Mouse (Mus musculus) lung, postnatal 14 days (tissue): ENCODE data around the gene Cep104.
A peak's percentile ranks its signal among the peaks of the same experiment; 100 is the strongest.

Experiments used
- DNase-seq: peaks from one replicate; pipeline ENCODE4 v3.0.0; 2021

The Cep104 gene

DNA sequence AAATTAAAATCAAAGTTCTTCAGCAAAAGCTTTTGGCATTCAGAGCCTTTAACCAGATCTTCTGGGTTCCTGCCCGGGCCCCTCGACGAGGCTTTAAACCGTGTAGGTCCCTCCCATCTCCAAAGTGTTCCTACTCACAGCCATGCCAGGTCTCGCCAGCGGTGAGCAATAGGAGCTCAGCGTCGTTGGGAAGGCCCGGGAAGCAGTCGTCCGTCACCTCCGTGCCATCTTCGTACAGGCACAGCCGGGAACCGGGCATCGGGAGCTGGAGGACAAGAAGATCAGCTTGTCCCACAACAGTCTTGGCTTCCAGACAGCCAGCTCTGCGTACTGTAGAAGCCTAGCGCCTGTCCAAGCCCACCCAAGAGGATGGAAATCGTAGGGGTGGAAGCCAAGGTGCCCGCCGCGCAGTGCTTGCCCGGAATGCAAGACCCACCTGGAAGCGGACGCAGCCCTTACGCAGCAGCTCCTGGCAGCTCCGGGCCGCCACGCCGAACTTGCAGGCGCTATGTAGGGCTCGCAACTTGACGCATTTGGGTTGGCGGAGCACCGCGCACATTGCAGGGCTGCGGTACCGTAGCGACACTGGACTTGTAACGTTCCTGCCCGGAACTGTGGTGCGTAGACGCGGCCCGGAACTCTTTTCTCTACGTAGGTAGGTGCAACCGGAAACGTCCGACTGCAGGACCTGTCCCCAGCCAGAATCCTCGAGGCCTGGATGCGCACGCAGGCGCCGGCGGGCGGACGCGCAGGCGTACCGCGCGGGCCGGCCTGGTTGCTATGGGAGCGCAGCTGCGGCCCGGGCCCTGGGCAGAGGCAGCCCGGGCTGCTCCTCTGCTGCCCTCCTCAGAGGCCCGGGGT is at the start of gene Cep104, which contains the start of gene Dffb:
Gene Cep104 (plus strand): TSS at position 764 of the 861 bp plus-strand sequence.
Gene Dffb (minus strand): TSS at position 696 of the 861 bp plus-strand sequence.
- peak; percentile 97 for DNase-seq

DNA sequence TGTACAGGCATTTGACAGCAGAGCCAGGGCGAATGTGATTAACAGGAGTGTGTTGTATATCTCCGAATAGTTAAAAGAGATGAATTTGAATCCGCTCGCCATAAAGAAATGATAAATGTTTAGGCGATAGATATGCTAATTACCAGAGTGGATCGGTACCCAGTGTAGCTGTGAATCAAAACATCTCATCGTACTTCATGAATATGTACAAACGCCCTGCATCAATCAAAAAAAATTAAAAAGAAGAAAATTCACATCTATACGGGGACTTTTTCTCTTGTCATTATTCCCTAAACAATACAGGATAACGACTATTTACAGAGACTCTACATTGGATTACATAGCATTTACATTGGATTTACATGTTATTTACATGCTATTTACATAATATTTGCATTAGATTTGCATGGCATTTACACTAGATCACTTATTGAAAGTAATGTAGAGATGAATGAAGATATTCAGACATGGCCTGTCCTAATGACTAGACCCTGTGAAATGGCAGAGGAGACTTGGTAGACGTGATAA is 46.2 kb upstream of the Cep104 start:
- DNase-seq, result no peak

DNA sequence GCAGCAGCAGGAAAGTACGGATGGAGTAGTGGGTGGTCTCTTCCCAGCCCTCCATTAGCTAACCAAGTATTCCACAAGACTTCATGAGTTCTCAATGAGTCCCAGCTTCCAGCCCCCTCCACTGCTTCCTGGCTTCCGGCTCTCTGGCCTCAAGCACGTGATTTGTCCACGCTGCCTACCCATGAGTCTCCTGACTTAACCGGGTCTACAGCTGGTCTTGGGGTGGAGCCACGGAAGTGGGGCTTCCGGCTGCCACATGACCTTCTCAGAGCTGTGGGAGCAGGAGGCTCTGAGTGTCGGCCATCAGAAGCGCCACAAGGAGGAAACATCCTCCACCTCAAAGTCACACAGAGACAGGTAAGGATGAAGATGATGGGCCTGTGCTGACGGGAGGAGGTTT is 45.6 kb upstream of the Cep104 start:
- no peak for DNase-seq

DNA sequence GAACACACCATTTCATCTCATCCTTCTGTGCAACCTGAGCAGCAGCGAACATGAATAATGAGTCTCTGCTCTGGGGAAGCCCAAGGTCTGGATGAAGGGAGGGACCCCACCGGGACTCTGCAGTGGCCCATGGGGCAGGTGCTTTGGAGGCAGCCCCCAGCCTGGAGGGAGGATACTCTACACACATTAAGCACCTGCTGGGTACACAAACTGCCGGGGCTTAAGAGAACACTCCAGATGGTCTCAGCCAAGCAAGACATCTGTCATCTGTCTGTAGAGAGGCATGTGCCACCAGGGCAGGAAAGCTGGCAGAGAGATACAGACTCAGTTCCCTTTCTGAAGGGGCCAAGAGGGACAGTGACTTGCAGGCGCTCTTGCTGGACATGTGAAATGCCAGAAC is 45.1 kb upstream of the Cep104 start:
- DNase-seq, result no peak

DNA sequence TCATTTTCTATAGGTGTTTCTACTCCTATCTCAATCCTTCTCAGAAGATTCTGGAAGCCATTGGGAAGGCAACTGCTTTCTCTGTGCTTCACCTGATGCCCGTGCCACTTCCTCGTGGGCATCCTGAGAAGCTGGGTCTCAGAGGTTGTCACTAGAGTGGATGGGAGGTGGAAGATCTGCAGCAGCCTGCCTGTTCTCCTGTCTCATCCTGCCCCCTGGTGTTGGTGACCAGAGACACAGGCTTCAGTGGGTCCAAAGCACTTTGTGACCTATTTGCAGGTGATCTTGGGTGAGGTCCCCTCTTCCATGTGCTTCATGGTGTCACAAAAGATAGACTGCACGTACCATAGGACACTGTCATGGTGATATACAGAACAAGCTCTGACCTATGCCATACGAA is 31.8 kb upstream of the Cep104 start:
- DNase-seq, result peak; percentile 20

DNA sequence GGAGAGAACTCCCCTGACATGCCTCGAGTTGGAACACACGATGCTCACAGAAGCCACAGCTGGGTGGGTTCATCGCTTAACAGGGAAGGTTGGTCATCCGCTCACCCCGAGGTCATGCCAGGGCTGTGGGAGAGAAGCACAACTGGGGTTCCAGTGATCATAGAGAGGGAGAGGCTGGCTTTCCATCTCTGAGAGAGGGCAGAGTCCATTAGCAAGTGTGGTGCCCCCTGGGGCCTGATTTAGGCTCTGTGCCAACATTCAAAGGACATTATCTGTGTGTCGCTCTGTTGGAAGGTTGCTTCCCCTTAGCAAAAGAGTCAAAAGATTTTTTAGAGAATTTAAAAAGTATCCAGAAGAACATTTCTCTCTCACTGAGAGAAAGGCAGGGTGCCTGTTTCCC is 30.7 kb upstream of the Cep104 start:
- DNase-seq, result no peak

DNA sequence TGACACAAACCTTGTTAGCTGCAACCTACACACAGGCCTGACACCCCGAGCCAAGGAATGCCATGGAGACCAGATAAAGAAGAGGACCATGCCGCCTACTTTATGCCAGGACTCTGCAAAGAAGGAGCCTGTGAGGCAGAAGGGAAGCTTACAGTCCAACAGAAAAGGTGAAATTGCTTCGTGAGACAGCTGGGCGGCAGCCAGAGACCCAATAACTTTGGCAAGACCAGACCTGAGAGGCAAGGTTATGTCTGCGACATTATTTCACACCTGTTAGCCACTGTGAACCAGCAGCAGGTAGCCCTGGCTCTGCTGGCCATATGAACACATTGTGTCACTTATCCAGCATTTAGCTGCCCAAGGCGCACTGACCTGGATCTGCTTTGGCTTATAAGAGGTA is 29.3 kb upstream of the Cep104 start:
- no peak for DNase-seq

DNA sequence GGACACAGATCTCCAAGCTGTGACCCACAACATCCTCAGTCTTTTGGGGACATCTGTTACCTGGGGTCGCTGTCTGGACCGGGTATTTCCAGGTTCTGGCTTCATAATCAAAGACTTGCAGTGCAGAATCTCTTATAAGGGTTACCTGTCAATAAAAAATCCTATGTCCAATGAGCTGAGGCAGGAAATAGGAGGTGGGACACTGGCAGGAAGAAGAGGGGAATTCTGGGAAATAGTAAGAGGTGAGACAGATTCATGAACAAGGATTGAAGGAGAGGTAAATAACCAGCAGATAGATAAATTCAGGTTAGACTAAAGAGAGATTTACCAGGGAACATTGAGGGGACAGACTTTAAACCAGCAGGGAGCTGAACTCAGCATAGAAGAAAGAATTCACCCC is 24.6 kb upstream of the Cep104 start:
- no peak for DNase-seq

DNA sequence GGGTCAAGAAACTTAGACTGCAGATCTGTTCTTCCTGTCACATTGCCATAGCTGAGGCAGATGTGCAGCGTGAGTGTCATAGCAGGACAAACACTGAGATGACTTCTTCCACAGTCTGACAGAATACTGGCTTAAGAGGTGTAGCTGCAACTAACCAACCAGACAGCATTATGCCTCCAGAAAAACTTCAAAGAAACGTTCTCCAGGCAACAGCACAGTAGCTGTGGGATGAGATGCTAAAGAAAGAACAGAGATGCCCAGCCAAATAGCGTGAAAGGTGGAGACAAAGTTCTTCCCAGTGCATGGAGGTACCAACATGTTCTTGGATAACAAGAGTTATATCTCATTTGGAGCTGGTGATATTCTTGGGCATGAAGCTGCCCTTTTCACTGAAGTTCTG is 23.8 kb upstream of the Cep104 start:
- DNase-seq, result no peak

DNA sequence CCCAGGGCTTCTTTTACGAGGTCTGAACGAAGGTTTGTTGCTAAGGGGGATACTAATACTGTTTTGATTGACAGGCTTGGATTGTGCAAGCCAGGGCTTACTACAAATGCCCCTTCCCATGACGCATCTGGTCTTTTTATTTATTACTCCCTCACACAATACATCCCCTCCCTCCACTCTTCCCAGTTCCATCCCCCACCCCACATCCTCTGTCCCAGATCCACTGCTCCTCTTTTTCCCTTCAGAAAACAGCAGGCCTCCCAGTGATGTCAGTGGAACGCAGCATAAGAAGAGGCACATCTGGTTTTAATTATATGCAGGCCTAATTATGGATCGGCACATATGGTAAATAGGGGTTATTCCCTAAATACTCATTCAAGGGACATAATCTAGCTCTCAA is 23.3 kb upstream of the Cep104 start:
- DNase-seq, result no peak

DNA sequence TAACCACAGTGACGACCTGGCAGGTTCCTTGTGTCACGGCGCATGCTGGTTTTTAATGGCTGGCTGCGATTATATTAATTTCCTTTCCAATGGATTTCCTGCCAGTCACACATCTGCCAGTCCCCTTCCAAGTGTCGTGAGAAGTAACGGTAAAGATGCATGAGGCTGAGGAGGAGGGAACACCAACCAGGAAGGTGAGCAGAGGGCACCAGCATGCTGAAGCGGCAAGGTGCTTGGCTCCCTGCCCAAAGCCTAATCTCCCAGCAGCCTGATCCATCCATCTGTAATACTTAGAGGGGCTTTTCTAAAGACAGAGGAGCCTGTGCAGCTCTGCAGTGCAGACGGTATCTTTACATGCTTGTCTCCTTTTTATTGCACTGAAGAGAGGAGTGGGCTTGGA is 19.3 kb upstream of the Cep104 start:
- DNase-seq, result no peak

DNA sequence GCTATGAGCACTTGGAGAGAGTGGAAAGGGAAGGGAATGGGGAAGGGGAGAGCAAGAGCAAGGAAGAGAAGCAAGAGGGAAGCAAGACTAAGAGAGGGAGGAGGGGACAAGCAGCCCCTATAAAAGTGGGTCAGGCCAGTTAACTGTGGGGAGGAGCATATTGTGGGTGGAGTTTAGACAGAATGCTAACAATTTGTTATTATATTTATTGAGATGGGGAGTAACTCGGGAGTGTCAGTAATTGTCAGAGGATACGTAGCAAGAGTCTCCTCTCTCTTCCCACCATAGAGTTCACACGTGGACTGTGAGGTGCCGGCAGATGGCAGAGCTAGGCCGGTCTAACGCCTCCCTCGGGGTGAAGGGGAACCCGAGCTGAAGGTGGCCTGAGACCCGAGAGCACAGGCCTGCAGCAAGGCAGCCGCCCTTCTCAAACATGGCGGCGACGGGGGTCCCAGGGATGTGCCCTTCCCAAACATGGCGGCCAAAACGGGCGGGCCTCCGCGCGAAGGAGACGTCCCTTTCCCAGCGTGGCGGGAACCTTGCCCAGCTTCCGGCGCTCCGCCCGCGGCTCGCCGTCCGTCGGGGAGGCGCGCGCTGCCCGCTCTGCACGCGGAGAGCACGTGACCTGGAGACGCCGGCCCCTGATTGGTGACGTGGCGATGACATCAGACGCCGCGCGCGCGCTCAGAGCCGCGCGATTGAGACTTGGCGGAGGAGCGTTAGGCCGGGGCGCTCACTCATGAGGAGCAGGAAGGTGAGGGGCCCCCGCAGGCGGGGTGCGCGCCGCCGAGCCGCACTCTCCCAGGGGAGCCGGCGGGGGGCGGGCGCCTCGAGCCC is 18.2 kb upstream of the Cep104 start, which contains the start of gene A430005L14Rik:
Gene A430005L14Rik (plus strand): TSS at position 669 of the 837 bp plus-strand sequence.
- DNase-seq, result peak; percentile 97

DNA sequence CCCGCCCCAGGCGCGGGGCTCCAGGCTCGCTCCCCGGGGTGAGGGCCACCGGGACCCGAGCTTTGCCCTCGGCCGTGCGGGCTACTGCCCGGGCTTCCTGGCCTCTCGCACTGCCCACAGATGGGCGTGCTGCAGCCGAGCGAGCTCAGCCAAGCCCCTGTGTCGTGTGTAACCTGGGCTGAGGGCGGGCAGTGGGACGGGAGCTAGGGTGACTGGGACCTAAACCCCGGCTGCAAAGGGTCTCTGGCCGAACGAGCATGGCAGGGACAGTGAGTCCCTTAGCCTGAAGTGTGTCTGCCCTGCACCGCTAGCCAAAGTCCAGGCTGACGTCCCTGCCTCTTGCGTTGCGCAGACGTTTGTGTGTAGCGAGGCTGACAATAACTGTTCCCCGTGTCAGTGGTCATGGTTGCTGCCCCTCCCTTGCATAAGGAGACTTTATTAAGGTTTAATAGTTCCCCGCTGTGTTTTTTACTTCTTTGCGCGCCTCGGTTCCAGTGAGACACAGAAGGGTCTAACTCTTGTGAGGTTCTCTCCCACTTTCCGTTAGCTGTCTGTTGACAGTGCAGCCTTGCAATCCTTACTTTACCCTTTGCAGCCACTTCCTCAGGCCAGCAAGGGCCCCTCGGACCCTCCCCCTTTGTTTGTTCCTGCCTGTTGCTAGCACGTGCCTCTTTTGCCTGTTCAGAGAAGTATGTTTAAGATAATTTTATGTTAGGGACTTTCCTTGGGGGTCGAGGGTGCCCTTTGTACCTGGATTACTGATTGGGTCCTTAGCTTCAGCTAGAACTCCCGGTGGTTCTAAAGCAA is 17.3 kb upstream of the Cep104 start:
- peak; percentile 2 for DNase-seq

DNA sequence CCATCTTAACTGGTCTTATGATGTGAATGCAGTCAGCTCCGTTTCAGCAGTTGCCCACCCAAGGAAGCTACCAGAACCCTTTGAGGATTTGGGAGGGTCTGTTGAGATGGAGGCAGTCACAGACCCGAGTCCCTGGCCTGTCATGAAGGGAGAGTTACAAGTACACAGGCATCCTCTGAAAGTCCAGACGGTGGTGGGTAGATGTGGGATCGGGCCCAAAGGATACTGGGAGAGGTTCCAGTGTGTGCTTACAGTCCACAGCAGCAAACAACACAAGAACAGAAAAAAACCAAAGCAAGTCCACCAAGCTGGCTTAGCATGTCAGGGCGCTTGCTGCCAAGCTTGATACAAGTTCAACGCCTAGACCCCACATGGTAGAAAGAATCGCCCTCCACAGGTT is 12.4 kb upstream of the Cep104 start:
- no peak for DNase-seq

DNA sequence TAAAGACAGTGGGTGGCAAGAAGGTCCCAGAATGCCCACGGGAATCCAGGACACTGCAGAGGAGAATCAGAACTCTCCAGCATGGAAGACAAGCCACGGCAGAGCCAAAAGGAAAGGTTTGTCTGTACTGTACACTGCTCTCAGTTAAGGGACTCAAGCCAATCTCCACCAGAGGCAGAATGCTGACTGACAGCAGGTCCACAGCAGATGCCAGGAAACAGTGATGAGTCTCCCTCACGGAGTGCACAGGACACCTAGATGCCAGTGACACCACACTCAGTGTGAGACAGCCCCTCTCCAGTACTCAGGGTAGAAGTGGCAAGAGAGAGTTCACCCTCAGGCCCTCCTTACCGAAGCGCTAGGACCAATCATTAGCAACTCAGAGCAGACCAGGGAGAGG is 8.3 kb upstream of the Cep104 start:
- no peak for DNase-seq

DNA sequence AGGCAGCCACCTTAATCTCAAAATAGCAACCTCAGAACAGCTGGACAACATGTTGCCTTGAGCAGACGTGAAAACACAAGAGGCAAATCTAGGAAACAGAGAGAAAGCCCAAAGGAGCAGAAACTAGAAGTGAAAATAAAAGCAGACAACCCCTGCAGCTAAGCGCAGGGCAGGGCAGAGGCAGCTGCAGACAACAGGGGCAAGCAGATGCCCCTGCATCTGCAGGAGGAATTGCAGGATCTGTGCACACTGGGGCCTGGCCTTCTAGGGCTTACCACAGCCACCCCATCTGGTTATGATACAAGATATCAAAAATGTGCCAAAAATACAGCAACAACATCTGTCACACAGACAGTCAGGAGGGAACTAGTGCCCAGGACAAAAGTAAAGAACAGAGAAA is 7.4 kb upstream of the Cep104 start:
- no peak for DNase-seq

DNA sequence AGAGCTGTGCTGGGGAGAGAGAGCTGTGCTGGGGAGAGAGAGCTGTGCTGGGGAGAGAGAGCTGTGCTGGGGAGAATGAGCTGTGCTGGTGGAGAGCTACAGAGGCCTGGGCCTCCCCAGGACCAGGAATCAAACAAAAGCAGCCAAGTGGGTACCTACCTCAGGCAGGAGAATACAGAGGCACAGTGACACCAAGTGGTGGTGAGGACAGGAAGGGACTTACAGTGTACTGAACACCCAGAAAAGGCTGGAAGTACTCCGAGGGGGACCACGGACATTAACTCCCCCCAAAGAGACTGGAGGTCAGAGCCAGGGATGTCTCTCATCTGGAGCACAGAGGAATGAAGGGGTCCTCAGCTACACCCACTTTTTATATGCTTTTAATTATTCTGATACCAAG is 6.9 kb upstream of the Cep104 start:
- no peak for DNase-seq

DNA sequence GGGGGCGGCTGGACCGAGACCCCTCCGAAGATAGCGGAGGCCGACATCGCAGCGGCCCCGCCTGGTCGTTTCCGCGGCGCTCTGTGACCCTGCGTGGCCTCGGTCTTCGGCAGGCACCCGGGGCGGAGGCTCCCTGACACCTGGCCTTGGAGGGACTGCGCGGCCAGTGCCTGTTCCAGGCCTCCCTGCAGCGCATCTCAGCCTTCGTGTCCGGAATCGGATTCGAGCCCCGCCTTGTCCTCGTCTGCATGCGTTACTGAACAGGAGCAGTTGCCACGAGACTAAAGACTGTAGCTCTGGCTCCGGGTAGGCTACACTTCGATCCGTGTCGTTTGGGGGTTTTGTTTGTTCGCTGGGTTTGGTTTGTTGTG is 283 bp downstream of the Cep104 start:
- no peak for DNase-seq

DNA sequence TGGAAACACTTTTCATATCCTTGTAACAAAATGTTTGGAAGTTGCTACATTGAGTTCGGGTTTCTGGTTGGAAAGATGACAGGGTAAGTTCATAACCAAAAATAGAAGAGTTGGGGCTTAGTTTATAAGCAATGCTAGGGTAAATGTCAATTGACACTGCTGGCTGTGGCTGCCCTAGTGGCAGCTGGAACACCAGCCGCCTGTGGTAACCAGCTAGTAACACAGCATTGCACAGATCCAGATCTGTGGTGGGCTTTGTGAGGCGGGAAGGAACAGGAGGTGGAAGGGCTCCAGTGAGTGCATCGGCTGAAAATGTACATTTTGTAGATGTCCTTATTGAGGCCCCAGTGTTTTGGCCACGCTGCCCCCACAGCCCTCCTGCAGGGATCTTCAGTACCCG is 774 bp downstream of the Cep104 start:
- no peak for DNase-seq

DNA sequence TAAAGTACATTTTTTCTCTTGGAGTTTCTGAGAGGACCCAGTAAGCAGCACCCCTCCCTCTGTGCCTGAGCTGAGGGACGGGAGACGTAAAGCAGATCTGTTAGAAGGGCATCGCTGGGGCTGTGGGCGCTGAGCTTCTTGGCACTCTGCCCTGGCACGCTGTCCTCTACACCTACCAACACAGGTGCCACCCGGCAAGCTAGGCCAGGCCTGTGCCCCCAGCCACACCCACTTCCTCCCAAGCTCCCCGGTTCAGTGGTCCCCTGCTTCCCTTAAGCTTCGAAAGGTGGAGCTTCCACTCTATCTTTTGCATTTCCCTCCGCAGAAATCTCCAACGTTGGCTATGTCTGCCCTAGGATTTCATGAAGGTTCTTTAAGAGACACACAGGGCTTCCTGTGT is 4.2 kb downstream of the Cep104 start:
- DNase-seq, result no peak

DNA sequence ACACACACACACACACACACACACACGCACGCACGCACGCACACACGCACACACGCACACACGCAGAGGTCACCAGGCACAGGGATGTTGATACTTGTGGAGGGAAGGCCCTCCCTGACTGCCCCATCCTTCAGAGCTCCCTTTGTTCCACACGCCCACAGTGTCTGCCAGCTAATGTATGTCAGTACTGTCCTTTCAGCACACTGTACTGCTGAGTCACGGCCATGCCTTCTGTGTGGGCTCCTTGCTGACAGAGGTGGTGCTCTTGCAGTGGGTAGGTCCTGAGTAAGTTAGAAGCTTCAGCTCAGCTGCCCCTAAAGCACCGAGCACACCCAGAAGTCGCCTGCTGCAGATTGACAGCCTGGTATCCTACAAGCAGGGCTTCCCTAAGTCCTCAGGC is 5.5 kb downstream of the Cep104 start:
- DNase-seq, result no peak

DNA sequence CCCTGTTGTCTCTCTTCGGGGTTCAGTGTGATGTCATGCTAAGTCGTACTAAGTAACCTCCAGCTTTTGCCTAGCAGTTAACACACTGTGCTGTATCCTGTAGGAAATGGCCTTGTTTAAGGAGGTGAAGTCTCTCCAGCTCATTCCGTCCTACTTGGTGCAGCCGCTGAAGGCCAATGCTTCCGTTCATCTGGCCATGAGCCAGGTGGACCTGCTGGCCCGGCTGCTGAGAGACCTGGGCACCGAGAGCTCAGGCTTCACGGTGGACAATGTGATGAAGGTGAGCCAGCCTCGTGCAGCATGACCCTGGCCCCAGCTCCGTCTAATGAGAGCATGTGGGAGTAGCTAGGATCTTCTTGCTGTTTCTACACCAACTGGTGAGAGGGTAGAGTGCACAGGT is 17.7 kb downstream of the Cep104 start:
- no peak for DNase-seq

DNA sequence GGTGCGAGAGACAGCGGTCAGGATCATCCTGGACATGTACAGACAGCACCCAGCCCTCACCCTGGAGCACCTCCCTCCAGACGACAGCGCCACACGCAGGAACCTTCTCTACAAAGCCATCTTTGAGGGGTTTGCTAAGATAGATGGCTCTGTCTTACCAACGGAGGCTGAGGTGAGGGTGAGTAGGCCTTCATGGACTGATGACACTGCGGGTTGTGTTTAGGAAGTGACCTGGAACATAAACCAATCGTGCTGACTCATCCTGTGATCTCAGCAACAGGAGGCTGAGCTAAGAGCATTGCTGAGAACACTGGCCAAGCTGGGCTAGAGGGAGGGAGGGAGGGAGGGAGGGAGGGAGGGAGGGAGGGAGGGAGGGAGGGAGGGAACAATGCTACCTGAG is 18.5 kb downstream of the Cep104 start:
- no peak for DNase-seq
